Mouse (Mus musculus) urinary bladder, postnatal 14 days (tissue): ENCODE results near the gene Lpcat3.
A peak's percentile ranks its signal among the peaks of the same experiment; 100 is the strongest.

Experiments
- DNase-seq: peaks from one replicate; pipeline ENCODE4 v3.0.0; 2021; ENCODE audit warnings: low spot score

Gene Lpcat3

DNA sequence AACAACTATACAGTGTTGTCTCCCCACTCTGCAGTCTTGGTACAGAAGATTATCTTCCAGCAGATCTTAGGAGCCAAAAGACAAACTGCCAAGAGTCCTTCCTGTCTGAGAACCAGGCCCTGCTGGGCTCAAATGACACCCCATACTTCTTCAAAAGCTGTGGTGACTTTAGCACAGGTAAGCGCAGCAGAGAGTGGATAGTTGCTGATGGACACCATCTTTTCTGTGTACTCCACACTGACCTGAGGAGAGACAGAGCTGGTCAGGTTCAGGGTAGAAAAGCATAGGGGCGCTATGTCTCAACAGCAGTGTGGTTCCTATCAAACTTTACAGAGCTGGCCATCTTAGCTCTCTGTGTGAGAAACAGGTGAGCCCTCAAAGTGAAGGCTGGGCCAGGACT is 41.6 kb downstream of the Lpcat3 start:
- DNase-seq = no peak

DNA sequence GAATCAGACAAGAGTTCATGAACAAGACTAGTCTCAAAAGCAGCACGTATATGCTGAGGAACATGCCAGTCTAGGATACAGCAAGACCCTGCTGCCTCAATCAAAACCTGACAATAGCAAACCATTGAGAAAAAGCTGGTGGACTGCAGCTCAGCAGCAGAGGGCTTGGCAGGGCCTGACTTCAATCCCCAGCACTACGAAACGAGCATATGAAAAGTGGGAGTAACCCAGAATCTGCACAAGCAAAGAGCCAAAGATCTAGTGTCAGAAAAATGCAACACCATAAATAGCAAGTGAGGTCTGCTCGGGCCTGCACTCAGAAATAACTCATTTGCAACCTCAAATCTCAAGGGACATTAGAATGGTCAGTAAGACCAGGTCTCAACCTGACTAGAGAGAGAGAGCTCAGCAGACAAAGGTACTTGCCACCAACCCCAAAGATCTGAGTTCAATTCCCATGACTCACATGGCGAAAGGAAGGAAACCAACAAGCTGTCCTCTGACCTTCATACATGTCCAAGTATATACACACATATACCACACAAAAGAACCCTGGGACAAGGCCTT is 43.3 kb downstream of the Lpcat3 start:
- DNase-seq = no peak

DNA sequence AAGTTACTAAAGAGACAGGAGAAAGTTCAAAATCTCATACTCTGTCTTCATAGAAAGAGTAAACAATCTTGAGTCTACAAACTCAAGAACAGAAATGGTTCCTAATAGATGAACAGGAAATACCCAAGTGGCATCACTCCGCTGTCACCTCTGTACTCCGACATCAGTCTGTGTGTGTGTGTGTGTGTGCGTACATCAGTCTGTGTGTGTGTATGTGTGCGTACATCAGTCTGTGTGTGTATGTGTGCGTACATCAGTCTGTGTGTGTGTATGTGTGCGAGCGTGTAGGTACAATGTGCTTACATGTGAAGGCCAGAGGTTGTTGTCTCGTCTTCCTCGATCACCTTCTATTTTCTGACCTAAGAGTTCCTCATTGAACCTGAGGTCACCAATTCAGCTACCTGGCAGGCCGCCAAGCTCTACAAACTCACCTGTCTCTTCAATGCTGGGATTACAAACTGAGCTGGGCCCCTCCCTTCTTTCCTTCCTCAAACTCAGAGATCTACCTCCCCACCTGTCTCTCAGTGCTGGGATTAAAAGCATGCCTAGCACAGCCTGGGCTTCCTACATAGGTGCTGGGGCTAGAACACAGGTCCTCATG is 45.6 kb downstream of the Lpcat3 start:
- DNase-seq = no peak

DNA sequence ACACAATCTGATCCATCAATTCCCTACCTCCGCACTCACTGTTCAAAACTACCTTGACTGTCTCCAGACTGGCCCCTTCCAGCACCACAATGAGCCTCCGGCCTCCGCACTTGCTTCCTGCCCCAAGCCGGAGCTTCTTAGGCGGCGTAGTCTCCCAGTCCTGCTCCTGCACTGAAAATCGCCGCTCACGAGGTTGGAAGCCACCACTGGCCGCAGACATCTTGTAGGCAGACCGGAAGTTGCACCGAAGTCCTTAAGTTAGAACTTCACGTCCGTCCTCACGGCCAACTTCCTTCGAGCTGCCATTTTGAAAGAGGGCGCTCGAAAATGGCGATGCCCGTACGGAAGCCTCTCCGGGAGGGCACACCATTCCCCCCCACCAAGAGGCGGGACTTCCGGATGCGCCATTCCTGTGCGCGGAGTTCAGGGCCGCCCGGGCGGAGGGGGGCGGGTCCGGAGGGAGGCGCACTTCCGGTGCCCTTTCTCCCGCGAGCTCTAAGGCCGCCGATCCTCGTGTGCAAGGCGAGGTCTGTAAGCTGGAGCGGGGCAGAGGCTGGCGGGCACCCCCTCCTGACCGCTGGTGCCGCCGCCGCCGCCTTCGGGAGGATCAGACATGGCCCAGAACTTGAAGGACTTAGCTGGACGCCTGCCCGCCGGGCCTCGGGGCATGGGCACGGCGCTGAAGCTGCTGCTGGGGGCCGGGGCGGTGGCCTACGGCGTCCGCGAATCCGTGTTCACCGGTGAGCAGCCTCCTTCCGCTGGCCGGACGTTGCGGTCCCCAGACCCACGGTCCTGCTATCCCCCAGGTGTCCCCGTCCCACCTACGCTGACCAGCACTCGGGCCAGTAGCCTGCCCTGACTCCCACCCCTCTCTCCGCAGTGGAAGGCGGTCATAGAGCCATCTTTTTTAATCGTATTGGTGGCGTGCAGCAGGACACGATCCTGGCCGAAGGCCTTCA is 49.3 kb downstream of the Lpcat3 start, which contains the start of the genes Emg1 and Phb2:
Gene Emg1, minus strand, starts transcription at position 355 of the 959 bp plus-strand sequence.
Gene Phb2, plus strand, starts transcription at position 513 of the 959 bp plus-strand sequence.
- peak; percentile 99 for DNase-seq

DNA sequence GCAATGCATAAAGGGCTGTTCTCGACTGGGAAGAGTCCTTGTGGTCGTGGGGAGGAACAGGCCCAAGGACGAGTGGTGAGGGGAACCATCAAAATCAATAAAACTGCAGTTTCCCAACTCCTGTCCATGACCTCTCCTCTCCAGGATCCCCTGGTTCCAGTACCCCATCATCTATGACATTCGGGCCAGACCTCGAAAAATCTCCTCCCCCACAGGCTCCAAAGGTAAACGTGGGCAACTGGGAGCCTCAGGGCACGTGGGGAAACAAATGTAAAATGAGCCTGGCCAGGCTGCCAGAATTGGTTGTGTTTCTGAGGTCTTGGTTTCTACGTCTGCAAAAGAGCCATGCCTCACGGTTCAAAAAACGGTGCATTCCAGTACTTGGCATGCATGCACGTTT is 50.1 kb downstream of the Lpcat3 start:
- DNase-seq = no peak

DNA sequence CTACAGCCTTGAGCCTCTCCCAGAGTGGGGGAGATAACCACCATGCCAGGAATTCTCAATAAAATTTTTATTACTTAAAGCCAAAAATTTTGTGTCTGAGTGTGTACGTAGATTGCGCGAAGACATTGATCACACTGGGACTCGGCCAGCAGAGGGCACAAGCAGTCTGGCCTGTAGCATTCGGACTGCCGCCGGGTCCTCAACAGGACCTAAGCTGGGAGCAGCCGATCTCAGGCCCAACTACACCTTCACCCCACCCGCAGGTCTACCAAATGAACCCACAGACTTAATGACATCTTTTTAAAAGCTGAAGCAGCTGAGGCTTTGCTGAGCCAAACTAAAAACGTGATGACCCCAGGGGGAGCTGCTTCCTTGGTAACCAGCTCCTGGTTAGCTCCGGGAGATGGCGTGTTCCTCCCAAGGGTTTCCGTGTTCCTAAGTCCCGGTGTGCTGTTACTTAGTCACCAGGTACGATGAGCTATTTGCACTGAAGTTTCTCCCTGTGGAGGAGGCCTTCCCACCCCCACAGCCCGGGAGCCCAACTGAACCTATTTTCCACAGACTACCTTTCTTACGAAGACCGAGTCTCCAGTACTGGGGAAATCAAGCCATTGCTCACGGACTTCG is 54.1 kb downstream of the Lpcat3 start:
- DNase-seq = peak; percentile 64

DNA sequence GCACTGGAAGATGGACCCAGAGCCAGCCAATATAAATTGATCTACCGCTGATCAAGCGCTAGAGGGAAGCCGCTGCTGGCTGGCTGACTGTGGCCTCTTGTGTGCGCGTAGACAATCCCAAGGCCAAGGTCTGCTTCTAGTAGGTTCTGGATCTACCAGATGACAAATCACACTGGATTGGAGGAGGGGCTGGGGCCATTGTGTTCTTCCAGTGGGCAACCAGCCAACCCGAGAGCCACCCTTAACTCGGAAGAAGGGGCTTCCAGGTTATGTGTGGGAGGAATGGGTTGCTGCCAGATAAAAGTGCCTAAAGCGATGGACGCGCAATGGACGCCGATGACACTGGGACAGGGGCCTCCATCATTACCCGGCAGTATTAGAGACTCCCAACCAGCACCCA is 55.1 kb downstream of the Lpcat3 start:
- no peak for DNase-seq

DNA sequence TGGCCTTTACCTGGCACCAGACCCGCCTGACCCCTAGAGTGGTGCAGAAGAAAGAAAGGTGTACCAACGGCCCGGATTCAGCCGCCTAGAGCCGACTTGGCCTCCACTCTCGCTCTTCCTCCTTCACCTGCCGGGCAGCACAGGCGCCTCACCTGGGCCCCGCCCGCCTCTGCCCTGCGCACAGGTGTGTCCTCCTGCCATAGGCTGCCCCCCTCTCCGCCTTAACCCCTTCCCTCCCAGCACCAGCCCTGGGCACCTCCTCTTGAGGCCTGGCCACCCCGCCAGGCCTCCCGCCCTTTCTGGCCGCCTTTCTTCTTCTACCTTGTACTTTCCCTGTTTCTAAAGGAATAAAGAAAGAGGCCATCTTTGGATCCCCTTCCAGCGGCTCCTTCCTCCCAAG is 55.9 kb downstream of the Lpcat3 start:
- peak; percentile 92 for DNase-seq

DNA sequence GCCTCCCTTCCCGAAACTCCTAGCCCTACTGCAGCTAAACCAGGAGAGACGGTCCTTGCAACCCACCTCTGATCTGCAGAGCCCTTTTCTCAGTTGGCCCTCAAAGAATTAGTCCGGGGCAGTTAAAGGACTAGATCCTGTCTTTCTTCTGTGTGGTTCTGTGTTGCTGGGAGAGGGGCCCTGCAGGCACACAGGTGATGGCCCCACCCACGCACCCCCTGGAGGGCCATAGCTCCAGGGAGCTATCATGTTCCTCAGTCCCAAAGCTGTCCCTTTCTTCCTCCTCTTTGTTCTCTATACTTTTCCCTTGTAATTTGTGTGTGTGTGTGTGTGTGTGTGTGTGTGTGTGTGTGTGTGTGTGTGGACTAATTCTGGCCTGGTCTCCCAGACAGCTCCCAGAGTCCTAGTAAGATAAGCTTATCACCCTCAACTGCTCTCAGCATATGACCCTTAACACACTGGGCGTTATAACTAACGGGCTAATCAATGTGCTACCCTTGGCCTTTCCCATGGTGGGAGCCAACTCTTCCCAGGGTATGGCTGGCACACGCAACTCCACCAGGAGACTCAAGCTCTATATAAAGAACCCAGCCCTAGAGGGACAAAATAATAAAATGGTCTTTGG is 56.6 kb downstream of the Lpcat3 start:
- peak; percentile 43 for DNase-seq

DNA sequence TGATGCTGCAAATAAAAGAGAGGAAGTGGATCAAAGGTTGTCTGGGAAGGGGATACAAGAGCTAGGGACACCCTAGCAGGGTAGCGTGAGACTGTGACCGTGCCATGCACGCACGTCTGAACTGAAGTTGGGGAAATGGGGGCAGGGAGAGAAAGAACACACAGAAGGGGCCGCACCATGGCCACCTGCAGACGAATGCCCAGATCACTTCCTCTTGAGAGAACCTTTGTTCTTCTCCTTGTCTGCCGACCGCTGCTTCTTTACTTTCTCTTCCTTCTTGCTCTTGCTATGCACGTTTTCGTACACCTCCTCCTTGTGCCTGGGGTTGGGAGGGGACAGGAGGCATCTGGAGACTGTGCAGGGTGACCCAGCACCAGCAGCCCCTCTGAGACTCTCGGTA is 58.1 kb downstream of the Lpcat3 start:
- no peak for DNase-seq

DNA sequence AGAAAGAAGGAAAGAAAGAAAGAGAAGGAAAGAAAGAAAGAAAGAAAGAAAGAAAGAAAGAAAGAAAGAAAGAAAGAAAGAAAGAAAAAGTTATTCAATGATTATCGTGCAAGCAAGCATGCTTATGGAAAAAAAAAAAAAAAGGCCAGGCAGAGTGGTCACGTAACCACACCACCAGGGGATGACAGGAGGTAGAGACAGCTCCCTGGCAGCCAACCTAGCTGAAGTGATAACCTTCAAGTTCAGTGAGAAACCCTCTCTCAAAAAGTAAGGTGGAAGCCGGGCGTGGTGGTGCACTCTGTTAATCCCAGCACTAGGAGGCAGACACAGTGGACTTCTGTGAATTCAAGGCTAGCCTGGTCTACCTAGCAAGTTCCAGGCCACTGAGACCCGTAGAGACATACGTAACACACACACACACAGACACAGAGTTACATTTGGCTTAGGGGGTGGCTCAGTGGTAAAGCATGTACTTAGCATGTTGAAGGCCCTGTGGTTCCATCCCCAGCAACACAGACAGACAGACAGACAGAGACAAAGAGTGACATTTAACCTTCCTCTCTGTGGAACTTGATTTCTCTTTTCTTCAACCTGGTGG is 60.1 kb downstream of the Lpcat3 start:
- no peak for DNase-seq

DNA sequence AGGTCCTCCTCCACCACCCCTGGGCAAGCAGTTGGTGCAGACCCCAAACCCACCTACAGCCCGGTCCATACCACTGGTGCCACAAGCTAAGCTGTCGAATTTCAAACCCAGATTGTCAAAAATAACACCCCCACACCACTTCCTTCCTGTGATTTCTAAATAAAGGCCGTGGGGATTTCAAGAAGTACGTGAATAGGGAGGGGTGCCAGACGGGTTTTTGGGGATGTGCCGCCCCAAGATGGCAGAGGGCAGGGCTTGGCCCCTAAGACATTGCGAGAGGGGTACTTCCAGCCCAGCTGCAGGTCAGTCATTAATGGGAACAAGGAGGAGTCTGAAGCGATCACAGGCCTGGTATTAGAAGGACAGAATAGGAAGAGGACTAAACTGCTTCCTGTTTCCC is 60.7 kb downstream of the Lpcat3 start:
- no peak for DNase-seq

DNA sequence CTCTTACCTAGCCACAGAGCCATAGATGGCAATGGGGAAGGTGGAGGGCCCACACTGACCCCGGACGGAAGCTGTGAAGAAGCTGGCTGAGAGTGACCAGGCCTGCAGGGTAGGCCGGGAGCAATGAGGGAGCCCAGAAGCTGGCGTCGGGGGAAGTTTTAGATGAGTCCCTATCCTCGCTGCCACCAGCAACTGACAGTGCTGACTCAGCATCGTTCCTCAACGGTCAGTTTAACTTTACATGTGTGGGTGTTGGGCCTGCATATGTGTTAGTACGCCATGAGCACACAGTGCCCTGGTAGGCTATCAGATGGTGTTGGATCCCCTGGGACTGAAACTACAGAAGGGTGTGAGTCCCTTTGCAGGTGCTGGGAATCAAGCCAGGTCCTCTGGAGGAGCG is 61.6 kb downstream of the Lpcat3 start:
- no peak for DNase-seq

DNA sequence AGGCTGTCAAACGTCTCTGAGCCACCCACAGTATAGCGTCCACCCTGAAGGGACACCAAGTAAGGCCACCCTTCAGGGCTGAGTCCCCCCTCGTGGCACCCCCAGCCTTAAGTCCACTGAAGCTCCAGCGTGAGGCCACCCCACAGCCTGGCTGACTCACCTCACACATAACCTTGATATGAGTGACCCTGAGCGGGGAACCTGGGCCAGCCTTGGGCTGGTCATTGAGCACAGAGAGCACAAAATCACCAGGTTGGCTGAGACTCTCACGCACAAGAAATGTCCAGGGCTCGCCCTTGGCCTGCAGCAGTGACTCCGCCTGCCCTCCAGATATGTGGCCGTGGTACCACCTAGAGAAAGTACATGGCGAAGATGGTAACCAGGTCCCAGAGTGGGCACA is 65.8 kb downstream of the Lpcat3 start:
- no peak for DNase-seq

DNA sequence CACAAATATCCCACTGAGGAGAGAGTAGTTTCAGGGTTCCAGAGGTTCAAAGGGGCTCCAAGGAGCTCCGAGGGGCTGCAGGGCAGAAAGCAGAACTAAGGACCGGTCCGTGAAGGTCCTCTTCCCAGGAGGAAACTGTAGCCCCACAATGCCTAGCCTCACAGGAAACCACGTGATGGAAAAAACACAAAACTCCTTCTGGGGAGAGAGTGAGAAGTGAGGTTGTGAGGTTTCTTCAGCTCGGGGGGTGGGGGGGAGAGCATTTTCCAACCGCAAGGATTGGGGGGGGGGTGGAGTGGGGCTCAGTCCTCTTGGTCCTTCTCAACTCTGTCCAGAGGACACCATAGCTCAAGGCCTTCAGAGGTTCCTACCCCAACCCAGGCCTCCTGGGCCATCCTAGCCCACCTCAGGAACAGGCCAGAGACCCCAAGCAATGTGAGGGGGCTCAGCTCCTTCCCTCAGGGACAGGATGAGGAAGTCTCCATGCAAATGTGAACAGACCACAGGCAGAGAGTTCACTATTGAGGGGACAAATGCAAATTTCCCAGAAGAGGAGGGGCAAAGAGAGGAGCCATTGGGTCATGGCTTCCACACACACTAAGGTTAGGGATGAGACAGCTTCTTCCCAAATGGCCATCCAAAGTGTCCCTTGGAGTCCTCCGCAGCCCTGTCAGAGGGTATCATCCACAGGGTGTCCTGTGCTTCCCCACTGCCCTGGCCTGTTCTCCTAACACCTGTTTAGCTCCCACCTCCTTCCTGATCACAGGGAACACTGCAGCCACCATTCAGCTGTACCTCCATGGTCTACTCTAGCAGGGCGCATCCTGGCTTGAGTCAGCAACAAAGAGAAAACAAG is 67.3 kb downstream of the Lpcat3 start:
- no peak for DNase-seq

DNA sequence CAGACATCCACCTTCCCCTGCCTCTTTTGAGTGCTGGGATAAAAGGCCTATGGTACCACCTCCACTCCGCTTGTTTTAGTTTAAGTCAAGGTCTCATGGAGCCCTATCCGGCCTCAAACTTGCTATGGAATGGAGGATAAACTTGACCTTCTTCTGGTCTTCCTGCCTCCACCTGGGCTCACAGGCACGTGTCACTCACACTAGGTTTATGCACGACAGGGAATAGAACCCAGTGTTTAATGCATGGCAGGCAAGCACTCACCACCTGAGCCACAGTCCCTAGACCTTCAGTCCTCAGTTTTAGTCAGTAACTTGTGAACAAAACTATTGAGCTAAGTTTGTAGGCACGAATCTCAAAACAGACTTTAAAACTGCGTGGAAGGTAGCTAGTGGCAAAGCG is 68.2 kb downstream of the Lpcat3 start:
- DNase-seq = no peak

DNA sequence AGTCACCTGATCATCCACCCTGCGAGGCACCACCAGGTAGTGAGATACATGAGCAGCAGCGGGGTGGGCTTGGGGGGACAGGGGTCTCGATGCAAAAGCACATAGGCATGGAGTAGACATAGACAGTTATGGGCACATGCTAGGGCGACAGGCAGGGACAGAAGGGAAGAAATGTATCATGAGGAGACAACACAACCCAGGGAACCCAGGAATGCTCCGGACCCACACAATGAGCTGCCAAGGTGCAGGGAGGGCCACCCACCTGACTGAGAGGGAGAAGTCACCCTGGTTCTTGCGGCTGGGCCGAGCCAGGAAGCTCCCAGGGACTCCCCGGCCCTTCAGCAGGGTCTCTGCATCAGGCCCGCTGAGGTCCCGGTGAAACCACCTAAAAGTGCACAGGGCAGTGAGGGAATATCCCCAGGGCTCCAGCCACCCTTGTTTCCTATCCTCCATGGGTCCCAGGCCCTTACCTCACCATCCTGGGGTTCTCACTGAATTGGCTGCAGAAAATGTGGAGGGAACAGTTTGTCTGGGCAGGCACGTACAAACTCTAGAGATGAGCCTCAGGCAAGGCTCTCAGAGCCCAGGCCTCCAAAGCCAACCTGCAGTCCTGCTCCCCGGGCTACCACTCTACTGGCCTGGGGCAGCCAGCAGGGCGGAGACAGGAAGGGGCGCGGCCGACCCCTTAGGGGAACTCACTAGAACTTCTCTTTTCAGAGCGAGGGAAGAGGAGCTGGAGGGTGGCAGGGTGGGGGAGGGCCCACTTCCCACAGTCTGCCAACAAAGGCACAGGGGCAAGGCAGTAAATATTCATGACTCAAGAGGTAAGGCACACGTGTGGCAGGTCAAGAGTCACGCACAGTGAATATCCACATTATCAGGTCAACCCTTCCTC is 69.9 kb downstream of the Lpcat3 start:
- DNase-seq = peak; percentile 32

DNA sequence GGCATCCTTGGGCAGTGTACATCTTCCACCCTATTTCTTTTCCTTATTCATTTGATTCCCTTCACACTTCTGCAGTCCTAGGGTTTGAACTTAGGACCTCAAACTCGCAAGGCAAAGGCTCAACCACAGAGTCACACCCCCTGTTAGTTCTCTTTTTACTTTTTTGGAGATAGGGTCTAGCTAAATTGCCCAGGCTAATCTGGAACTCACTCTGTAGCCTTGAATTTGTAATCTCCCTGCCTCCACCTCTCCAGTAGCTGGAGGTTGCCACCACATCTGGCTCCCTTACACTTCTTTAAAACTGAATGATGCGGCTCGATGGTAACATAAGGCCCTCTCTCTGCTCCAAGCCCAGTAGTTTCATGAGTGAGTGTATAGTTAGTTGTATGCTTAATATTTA is 71.6 kb downstream of the Lpcat3 start:
- DNase-seq = no peak

DNA sequence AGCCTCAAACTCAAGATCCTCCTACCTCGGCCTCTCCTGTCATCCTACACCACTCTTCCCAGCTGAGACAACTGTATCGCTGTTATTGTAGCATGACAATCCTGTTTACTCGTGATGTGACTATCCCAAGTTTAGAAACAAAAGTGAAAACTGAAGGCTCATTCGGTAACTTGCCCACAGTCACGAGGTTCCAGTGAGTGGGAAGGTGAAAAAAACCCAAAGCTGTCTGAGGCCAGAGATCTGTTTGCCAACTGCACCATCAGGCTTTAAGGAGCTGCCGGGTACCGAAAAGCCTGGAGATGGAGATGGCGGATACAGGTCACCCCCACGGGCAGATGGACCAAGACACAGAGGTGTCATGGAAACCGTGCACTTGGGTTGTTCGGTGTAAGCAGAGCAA is 74.2 kb downstream of the Lpcat3 start:
- no peak for DNase-seq
